Mouse (Mus musculus): Measurements from ENCODE around the gene Rb1. TPM values are rescaled to one million over a fixed set of nuclear protein-coding genes. Genes with fewer than 3 reads are reported as not detected.

The Rb1 gene
- polyA plus RNA-seq, 1 experiment from 2014 or later: 25.6 TPM

GRCm38 (mm10) chr14:73333880-73334279 is 8.3 kb upstream of the Rb1 start:
- H3K4me3 ChIP-seq (replicated peaks): no peak overlapping the region
- 83% methylated on average over 3 of the region's 3 CpGs for WGBS
- ATAC-seq (ENCODE audit: insufficient number of reproducible peaks, low FRiP score, low TSS enrichment, low read depth): no peak
- H3K9ac ChIP-seq: no peak overlapping the region
- H3K27me3 ChIP-seq: no peaks in the 10 kb centered on the region
- H3K27ac ChIP-seq (replicated peaks): no peak overlapping the region
- no peak overlapping the region for H3K4me2 ChIP-seq (replicated peaks)
- no peaks in the 10 kb centered on the region for H3K9me3 ChIP-seq (replicated peaks)
- no peaks in the 10 kb centered on the region for H3K36me3 ChIP-seq
- no peaks in the 10 kb centered on the region for H3K4me1 ChIP-seq

DNA sequence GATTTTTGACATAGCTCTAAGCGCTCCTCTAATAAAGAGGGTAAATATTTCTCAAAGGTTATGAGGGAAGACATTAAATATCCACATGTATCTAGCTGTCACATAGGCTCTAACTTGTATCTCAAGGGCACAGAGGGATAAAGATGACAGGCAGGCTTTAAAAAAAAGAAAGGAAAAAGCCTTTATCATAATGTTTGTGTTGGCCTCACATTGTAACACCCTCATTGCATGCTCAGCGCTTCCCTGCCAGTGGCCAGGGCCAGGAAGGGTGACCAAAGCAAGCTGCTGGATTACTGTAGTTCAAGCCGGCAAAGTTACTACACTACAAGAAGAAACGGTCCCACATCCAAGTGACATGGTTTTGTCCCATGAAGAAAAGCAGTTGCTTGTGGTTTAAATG is 5.8 kb upstream of the Rb1 start:
- Histone ChIP-seq H3K4me1 (peaks cover 10% of the 10 kb centered on the region; the same call in 1 of the 2 replicates), H3K9ac (no peak overlapping the region), H3K4me3 (replicated peaks) (no peak overlapping the region), H3K9me3 (replicated peaks) (no peaks in the 10 kb centered on the region), H3K27ac (replicated peaks) (no peak overlapping the region), H3K4me2 (replicated peaks) (no peak overlapping the region), H3K36me3 (no peaks in the 10 kb centered on the region), H3K27me3 (no peaks in the 10 kb centered on the region)
- ATAC-seq (ENCODE audit: insufficient number of reproducible peaks, low FRiP score, low TSS enrichment, low read depth): no peak
- WGBS: 85% methylated on average over 4 of the region's 4 CpGs

- no peak overlapping the region for H3K9ac ChIP-seq
- H3K4me2 ChIP-seq (replicated peaks): no peak overlapping the region
- no peaks in the 10 kb centered on the region for H3K27me3 ChIP-seq
- WGBS: 91% methylated on average over 2 of the region's 2 CpGs
- H3K27ac ChIP-seq (replicated peaks): no peak overlapping the region
- no peak for ATAC-seq (ENCODE audit: insufficient number of reproducible peaks, low FRiP score, low TSS enrichment, low read depth)
- peaks cover 13% of the 10 kb centered on the region; the same call in 1 of the 2 replicates for H3K4me1 ChIP-seq
- no peaks in the 10 kb centered on the region for H3K36me3 ChIP-seq
- H3K4me3 ChIP-seq (replicated peaks): no peak overlapping the region
- H3K9me3 ChIP-seq (replicated peaks): no peaks in the 10 kb centered on the region
Observed at GRCm38 (mm10) chr14:73329871-73330270, 4.2 kb upstream of the Rb1 start.

DNA sequence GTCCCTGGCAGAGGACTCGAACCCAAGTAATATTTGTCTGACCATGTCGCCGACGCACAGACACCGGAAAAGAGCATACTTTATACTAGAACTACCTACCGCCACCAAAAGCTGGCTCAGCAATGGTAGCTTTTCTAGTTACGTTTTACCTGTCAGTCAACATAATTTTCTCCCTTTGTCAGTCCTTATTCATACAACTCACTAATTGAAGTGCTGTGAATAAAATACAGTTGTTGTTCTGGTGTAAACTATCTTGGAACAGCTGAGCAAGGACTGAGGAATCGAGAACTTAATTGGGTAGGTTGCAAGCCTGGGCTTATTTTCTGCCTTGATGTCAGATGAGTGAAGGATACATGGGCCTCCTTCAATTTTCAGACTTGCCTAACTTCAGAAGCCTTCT is 889 bp upstream of the Rb1 start:
- 5% methylated on average over 8 of the region's 8 CpGs for WGBS
- no peak for ATAC-seq (ENCODE audit: insufficient number of reproducible peaks, low FRiP score, low TSS enrichment, low read depth)
- no peaks in the 10 kb centered on the region for H3K9me3 ChIP-seq (replicated peaks)
- H3K27ac ChIP-seq (replicated peaks): peak overlapping the region; percentile 89
- peak overlapping the region; percentile 66 for H3K9ac ChIP-seq
- H3K4me2 ChIP-seq (replicated peaks): peak overlapping the region; percentile 82
- H3K4me3 ChIP-seq (replicated peaks): peak overlapping the region; percentile 89
- no peaks in the 10 kb centered on the region for H3K36me3 ChIP-seq
- no peaks in the 10 kb centered on the region for H3K27me3 ChIP-seq
- peaks cover 20% of the 10 kb centered on the region; the same call in 1 of the 2 replicates for H3K4me1 ChIP-seq

GRCm38 (mm10) chr14:73324634-73325455 is 777 bp downstream of the Rb1 start:
- Histone ChIP-seq H3K27me3 (no peaks in the 10 kb centered on the region), H3K9me3 (replicated peaks) (no peaks in the 10 kb centered on the region), H3K4me2 (replicated peaks) (peak overlapping the region; percentile 82), H3K9ac (peak overlapping the region; percentile 66), H3K27ac (replicated peaks) (peak overlapping the region; percentile 89), H3K4me1 (peaks cover 20% of the 10 kb centered on the region; the same call in 1 of the 2 replicates), H3K4me3 (replicated peaks) (peak overlapping the region; percentile 89), H3K36me3 (no peaks in the 10 kb centered on the region)
- under 1% methylated on average over 54 of the region's 55 CpGs for WGBS
- peak; percentile 36 for ATAC-seq (ENCODE audit: insufficient number of reproducible peaks, low FRiP score, low TSS enrichment, low read depth)

- WGBS: 31% methylated on average over 2 of the region's 2 CpGs
- Histone ChIP-seq H3K4me2 (replicated peaks) (peak overlapping the region; percentile 82; the same call in 1 of the 2 replicates), H3K4me1 (peaks cover 20% of the 10 kb centered on the region; the same call in 1 of the 2 replicates), H3K27ac (replicated peaks) (no peak overlapping the region), H3K27me3 (no peaks in the 10 kb centered on the region), H3K4me3 (replicated peaks) (no peak overlapping the region; the same call in 1 of the 2 replicates), H3K36me3 (no peaks in the 10 kb centered on the region), H3K9ac (no peak overlapping the region), H3K9me3 (replicated peaks) (no peaks in the 10 kb centered on the region)
- ATAC-seq (ENCODE audit: insufficient number of reproducible peaks, low FRiP score, low TSS enrichment, low read depth): no peak
Observed at GRCm38 (mm10) chr14:73323965-73324364, 1.7 kb downstream of the Rb1 start.

DNA sequence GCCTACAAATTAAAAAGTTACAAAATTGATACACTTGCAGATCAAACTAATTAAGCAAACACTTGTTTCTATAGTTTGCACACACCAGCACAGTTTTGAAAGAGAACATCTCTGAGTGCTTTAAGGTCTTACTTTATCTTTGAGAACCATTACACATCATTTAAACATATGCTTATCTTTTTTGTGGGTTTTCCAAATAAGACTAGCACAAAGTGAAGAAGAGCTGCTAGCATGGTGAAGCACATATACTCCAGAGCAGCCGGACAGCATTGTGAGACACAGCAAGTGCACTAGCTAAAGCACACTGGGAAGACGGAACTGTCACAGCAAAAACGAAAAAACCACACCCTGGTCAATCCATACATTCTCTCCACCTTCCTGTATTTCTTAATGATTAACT is 3.5 kb downstream of the Rb1 start:
- no peaks in the 10 kb centered on the region for H3K9me3 ChIP-seq (replicated peaks)
- WGBS: 86% methylated on average over 3 of the region's 3 CpGs
- no peaks in the 10 kb centered on the region for H3K36me3 ChIP-seq
- no peak overlapping the region for H3K27ac ChIP-seq (replicated peaks)
- ATAC-seq (ENCODE audit: insufficient number of reproducible peaks, low FRiP score, low TSS enrichment, low read depth): no peak
- H3K9ac ChIP-seq: no peak overlapping the region
- no peak overlapping the region for H3K4me2 ChIP-seq (replicated peaks)
- H3K4me3 ChIP-seq (replicated peaks): no peak overlapping the region
- no peaks in the 10 kb centered on the region for H3K27me3 ChIP-seq
- H3K4me1 ChIP-seq: peaks cover 17% of the 10 kb centered on the region; the same call in 1 of the 2 replicates

- Histone ChIP-seq H3K4me2 (replicated peaks) (no peak overlapping the region), H3K9me3 (replicated peaks) (no peaks in the 10 kb centered on the region), H3K4me1 (0 out of 2 replicates have a peak, but pooled peaks cover 3% of the 10 kb centered on the region), H3K4me3 (replicated peaks) (no peak overlapping the region), H3K27me3 (no peaks in the 10 kb centered on the region), H3K36me3 (no peaks in the 10 kb centered on the region), H3K27ac (replicated peaks) (no peak overlapping the region), H3K9ac (no peak overlapping the region)
- no peak for ATAC-seq (ENCODE audit: insufficient number of reproducible peaks, low FRiP score, low TSS enrichment, low read depth)
Observed at GRCm38 (mm10) chr14:73316933-73317332, 8.7 kb downstream of the Rb1 start.

- H3K27me3 ChIP-seq: no peaks in the 10 kb centered on the region
- no peak overlapping the region for H3K9ac ChIP-seq
- H3K36me3 ChIP-seq: no peaks in the 10 kb centered on the region
- no peak overlapping the region for H3K4me3 ChIP-seq (replicated peaks)
- H3K4me2 ChIP-seq (replicated peaks): no peak overlapping the region
- ATAC-seq (ENCODE audit: insufficient number of reproducible peaks, low FRiP score, low TSS enrichment, low read depth): no peak
- H3K9me3 ChIP-seq (replicated peaks): no peaks in the 10 kb centered on the region
- H3K27ac ChIP-seq (replicated peaks): no peak overlapping the region
- H3K4me1 ChIP-seq: peaks cover 8% of the 10 kb centered on the region; the same call in 1 of the 2 replicates
- WGBS: 66% methylated on average over 4 of the region's 4 CpGs
Observed at GRCm38 (mm10) chr14:73313864-73314263, 11.8 kb downstream of the Rb1 start.

GRCm38 (mm10) chr14:73313396-73313795 is 12.2 kb downstream of the Rb1 start:
- peak; percentile 47; the same call in 1 of the 2 replicates for ATAC-seq (ENCODE audit: insufficient number of reproducible peaks, low FRiP score, low TSS enrichment, low read depth)
- WGBS: 25% methylated on average over 5 of the region's 5 CpGs
- no peaks in the 10 kb centered on the region for H3K9me3 ChIP-seq (replicated peaks)
- H3K36me3 ChIP-seq: no peaks in the 10 kb centered on the region
- H3K27ac ChIP-seq (replicated peaks): no peak overlapping the region
- H3K4me3 ChIP-seq (replicated peaks): no peak overlapping the region
- H3K9ac ChIP-seq: no peak overlapping the region
- H3K27me3 ChIP-seq: no peaks in the 10 kb centered on the region
- peaks cover 8% of the 10 kb centered on the region; the same call in 1 of the 2 replicates for H3K4me1 ChIP-seq
- no peak overlapping the region for H3K4me2 ChIP-seq (replicated peaks)

DNA sequence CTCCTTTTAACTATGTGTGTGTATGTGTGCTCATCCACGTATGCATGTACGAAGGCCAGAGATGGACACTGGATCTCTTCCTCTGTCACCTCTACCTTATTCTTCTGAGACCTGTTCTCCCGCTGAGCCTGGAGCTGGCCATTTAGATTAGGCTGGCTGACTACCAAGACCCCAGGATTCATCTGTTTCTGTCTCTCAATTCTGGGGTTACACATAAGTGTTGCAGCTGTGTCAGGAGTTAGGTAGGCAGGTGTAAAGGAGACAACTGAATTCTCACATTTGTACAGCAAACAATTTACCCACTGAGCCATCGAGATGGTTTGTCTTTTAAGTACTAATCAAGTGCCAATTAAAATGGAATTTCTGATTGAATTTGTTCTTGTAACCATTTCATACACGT is 12.7 kb downstream of the Rb1 start:
- 71% methylated on average over 5 of the region's 5 CpGs for WGBS
- Histone ChIP-seq H3K27ac (replicated peaks) (no peak overlapping the region), H3K4me2 (replicated peaks) (no peak overlapping the region), H3K4me1 (peaks cover 8% of the 10 kb centered on the region; the same call in 1 of the 2 replicates), H3K9ac (no peak overlapping the region), H3K27me3 (no peaks in the 10 kb centered on the region), H3K9me3 (replicated peaks) (no peaks in the 10 kb centered on the region), H3K4me3 (replicated peaks) (no peak overlapping the region), H3K36me3 (no peaks in the 10 kb centered on the region)
- no peak; the same call in 1 of the 2 replicates for ATAC-seq (ENCODE audit: insufficient number of reproducible peaks, low FRiP score, low TSS enrichment, low read depth)
